Mouse (Mus musculus): ENCODE results near the gene Bmi1. TPM values are rescaled to one million over a fixed set of nuclear protein-coding genes. Genes with fewer than 3 reads are reported as not detected.

The Bmi1 gene
- total and polyA plus RNA-seq, 3 experiments = 66.5 to 68.1 TPM; not detected in 1

GRCm38 (mm10) chr2:18692031-18692430 lies 15.2 kb downstream of the Bmi1 start:
- Histone ChIP-seq H3K9ac (ENCODE audit: control insufficient read depth, low read depth, low read length, poor library complexity, severe bottlenecking) (no peak overlapping the region), H3K36me3 (ENCODE audit: control insufficient read depth in 1 of 2, insufficient read depth in 2 of 2, low read length in 2 of 2) (no peaks in the 10 kb centered on the region; a peak in 1 of 4 replicates), H3K27ac (ENCODE audit: control insufficient read depth, low read depth, low read length) (no peak overlapping the region), H3K9me3 (replicated peaks; ENCODE audit: insufficient read depth, low read length) (no peaks in the 10 kb centered on the region), H3K4me1 (ENCODE audit: control insufficient read depth in 1 of 2, insufficient read depth in 2 of 2, low read length in 2 of 2) (peaks cover 0 to 2% of the 10 kb centered on the region in 2 experiments; a peak in 1 of 4 replicates), H3K27me3 (ENCODE audit: control insufficient read depth in 1 of 2, insufficient read depth in 2 of 2, low read length in 2 of 2) (peaks cover 3 to 8% of the 10 kb centered on the region in 2 experiments), H3K79me2 (ENCODE audit: control insufficient read depth, insufficient read depth, low read length, poor library complexity) (peaks cover 6% of the 10 kb centered on the region; the same call in 1 of the 2 replicates), H3K4me3 (ENCODE audit: control insufficient read depth in 1 of 2, insufficient read depth in 1 of 2, low read depth in 2 of 2, low read length in 2 of 2) (no peak overlapping the region)
- TF ChIP-seq MXI1 (IDR thresholded peaks at IDR 0.05; ENCODE audit: low read depth, low read length) = no peak
- no peak for TF ChIP-seq GABPA (IDR thresholded peaks at IDR 0.05; ENCODE audit: low read depth, low read length)
- TF ChIP-seq POLR2A (IDR thresholded peaks at IDR 0.05; ENCODE audit: control insufficient read depth in 1 of 2, insufficient read depth in 1 of 2, low read depth in 1 of 2, low read length in 2 of 2, poor library complexity in 1 of 2) = no peak
- no peak for TF ChIP-seq HCFC1 (IDR thresholded peaks at IDR 0.05; ENCODE audit: low read depth, low read length)
- TF ChIP-seq SMC3 (IDR thresholded peaks at IDR 0.05; ENCODE audit: low read depth, low read length) = no peak
- TF ChIP-seq ZC3H11A (IDR thresholded peaks at IDR 0.05; ENCODE audit: low read depth, low read length) = no peak
- no peak for TF ChIP-seq NELFE (IDR thresholded peaks at IDR 0.05; ENCODE audit: low read depth, low read length)
- no peak for TF ChIP-seq MYB (IDR thresholded peaks at IDR 0.05; ENCODE audit: low read depth, low read length)
- no peak for TF ChIP-seq BHLHE40 (IDR thresholded peaks at IDR 0.05; ENCODE audit: borderline replicate concordance, low read depth, low read length)
- TF ChIP-seq ZNF384 (IDR thresholded peaks at IDR 0.05; ENCODE audit: low read depth, low read length) = no peak
- no peak for TF ChIP-seq KAT2A (conservative IDR thresholded peaks at IDR 0.05; ENCODE audit: low read depth, low read length)
- no peak for TF ChIP-seq UBTF (IDR thresholded peaks at IDR 0.05; ENCODE audit: borderline replicate concordance, insufficient read depth, low read depth, low read length)
- TF ChIP-seq ZMIZ1 (IDR thresholded peaks at IDR 0.05; ENCODE audit: low read depth, low read length) = no peak
- no peak for TF ChIP-seq MEF2A (IDR thresholded peaks at IDR 0.05; ENCODE audit: extremely low read depth, insufficient replicate concordance, low read depth, low read length, poor library complexity, severe bottlenecking)
- no peak for TF ChIP-seq EP300 (IDR thresholded peaks at IDR 0.05; ENCODE audit: low read depth in 1 of 2, low read length in 2 of 2)
- TF ChIP-seq JUND (IDR thresholded peaks at IDR 0.05; ENCODE audit: low read depth, low read length) = no peak
- no peak for TF ChIP-seq POLR2AphosphoS5 (IDR thresholded peaks at IDR 0.05; ENCODE audit: borderline replicate concordance, low read depth, low read length)
- no peak for TF ChIP-seq SIN3A (IDR thresholded peaks at IDR 0.05; ENCODE audit: low read length)
- TF ChIP-seq MAX (IDR thresholded peaks at IDR 0.05; ENCODE audit: low read length) = no peak
- DNase-seq (ENCODE audit: low read depth, low spot score) = no peak

GRCm38 (mm10) chr2:18692548-18692947 lies 15.7 kb downstream of the Bmi1 start:
- no peaks in the 10 kb centered on the region; a peak in 1 of 4 replicates for H3K36me3 ChIP-seq (ENCODE audit: control insufficient read depth in 1 of 2, insufficient read depth in 2 of 2, low read length in 2 of 2)
- H3K4me1 ChIP-seq (ENCODE audit: control insufficient read depth in 1 of 2, insufficient read depth in 2 of 2, low read length in 2 of 2) = peaks cover 0 to 2% of the 10 kb centered on the region in 2 experiments; a peak in 1 of 4 replicates
- H3K27ac ChIP-seq (ENCODE audit: control insufficient read depth, low read depth, low read length) = no peak overlapping the region
- peaks cover 6% of the 10 kb centered on the region; the same call in 1 of the 2 replicates for H3K79me2 ChIP-seq (ENCODE audit: control insufficient read depth, insufficient read depth, low read length, poor library complexity)
- TF ChIP-seq ETS1 (IDR thresholded peaks at IDR 0.05; ENCODE audit: low read depth, low read length) (no peak), RAD21 (IDR thresholded peaks at IDR 0.05; ENCODE audit: low read depth, low read length) (no peak)
- no peaks in the 10 kb centered on the region for H3K9me3 ChIP-seq (replicated peaks; ENCODE audit: insufficient read depth, low read length)
- DNase-seq (ENCODE audit: low read depth, low spot score) = no peak
- H3K27me3 ChIP-seq (ENCODE audit: control insufficient read depth in 1 of 2, insufficient read depth in 2 of 2, low read length in 2 of 2) = peaks cover 3 to 8% of the 10 kb centered on the region in 2 experiments
- no peak overlapping the region for H3K9ac ChIP-seq (ENCODE audit: control insufficient read depth, low read depth, low read length, poor library complexity, severe bottlenecking)
- no peak overlapping the region for H3K4me3 ChIP-seq (ENCODE audit: control insufficient read depth in 1 of 2, insufficient read depth in 1 of 2, low read depth in 2 of 2, low read length in 2 of 2)
